Mouse (Mus musculus): ENCODE results near the gene Ifit1bl1.
"Not testable (repeated sequence)": the region's sequence is repeated elsewhere in the genome, so short reads cannot be mapped to it uniquely, and the experiment has no call there.

Ifit1bl1 gene

GRCm38 (mm10) chr19:34601888-34602287 is at the start of gene Ifit1bl1:
Gene Ifit1bl1 (minus strand): TSS chr19:34601956.
- DNase-seq (ENCODE audit: low spot score): not testable (repeated sequence)

DNA sequence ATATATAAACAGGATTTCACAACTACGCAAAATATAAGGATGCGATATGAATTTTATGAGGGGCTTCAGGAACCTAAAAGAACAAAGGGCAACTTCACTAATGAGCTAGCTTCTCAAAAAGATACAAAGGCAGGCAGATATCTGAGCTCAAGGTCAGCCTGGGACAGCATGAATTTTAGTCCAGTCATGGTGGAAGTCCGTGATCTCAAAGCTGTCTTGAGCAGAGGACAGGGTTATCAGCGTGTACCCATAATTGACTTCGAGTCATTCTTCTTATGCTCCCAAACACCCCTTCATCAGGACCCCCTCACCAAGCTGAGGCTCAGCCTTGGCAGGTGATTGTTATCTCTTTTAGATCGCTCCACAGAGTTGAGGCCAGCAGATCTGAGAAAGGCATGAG is 49.2 kb upstream of the Ifit1bl1 start:
- DNase-seq (ENCODE audit: low spot score): no peak

DNA sequence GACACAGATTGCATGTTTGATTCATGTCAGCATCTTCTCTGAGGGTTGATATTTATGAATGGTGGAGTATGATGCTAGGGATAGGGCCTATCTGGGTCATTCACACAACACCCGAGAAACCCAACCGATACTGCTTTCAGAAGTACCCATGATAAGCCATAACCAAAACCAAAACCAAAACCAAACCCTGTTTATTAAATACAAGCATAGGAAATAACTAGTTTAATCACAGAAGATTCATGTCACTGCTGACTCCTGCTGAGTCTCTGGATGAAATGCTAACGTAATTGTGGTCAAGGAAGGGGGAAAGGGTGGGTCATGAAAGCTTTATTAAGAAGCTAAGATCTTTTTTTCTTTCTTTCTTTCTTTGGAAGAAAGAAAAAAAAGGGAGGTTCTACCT is 48.5 kb upstream of the Ifit1bl1 start:
- DNase-seq (ENCODE audit: low spot score): no peak

DNA sequence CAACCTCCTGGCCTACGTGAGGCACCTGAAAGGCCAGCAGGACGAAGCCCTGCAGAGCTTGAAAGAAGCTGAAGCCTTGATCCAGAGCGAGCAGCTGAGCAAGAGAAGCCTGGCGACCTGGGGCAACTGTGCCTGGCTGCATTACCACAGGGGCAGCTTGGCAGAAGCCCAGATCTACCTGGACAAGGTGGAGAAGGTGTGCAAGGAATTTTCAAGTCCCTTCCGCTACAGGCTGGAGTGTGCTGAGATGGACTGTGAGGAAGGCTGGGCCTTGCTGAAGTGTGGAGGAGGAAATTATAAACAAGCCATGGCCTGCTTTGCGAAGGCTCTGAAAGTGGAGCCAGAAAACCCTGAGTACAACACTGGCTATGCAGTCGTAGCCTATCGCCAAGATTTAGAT is 45.9 kb upstream of the Ifit1bl1 start:
- not testable (repeated sequence) for DNase-seq (ENCODE audit: low spot score)

DNA sequence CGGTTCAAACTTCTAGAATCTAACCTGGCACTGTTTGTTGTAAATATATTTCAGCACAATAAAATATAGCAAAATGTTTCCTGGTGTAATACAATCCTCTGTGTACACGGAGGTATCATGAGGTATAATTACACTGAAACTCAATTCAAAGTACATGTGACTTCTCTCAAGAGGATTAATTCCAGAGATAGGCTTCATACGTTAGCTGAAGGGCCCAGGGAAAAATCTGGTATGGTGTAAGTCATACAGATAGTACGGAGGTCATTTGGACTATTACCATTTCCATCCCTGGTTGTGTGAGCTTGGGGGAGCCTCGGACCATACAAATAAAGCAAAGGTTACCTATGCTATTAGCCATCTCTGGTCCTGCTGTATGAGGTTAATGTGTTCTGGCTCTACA is 40.9 kb upstream of the Ifit1bl1 start:
- no peak for DNase-seq (ENCODE audit: low spot score)

DNA sequence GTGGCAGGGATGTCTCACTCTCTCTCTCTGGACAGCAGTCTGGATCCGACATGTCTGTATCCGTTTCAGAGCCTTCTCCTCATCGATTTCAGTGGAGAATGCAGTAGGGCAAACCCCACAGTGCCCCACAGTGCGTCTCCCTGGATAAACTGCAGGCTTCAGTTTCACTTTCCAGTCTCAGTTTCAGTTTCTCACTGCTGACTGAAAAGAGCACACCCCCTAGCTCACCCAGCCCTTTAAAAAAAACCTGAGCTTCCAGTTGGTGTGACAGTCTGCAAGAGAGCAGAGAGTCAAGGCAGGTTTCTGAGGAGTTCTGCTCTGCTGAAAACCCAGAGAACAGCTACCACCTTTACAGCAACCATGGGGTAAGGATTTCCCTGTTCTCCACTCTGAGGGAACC is 38.9 kb upstream of the Ifit1bl1 start, which contains the start of the genes Ifit1bl2 and Ifit1:
Gene Ifit1bl2, minus strand, starts transcription at position 121 of the 400 bp plus-strand sequence.
Gene Ifit1, plus strand, starts transcription at position 249 of the 400 bp plus-strand sequence.
- DNase-seq (ENCODE audit: low spot score): no peak

DNA sequence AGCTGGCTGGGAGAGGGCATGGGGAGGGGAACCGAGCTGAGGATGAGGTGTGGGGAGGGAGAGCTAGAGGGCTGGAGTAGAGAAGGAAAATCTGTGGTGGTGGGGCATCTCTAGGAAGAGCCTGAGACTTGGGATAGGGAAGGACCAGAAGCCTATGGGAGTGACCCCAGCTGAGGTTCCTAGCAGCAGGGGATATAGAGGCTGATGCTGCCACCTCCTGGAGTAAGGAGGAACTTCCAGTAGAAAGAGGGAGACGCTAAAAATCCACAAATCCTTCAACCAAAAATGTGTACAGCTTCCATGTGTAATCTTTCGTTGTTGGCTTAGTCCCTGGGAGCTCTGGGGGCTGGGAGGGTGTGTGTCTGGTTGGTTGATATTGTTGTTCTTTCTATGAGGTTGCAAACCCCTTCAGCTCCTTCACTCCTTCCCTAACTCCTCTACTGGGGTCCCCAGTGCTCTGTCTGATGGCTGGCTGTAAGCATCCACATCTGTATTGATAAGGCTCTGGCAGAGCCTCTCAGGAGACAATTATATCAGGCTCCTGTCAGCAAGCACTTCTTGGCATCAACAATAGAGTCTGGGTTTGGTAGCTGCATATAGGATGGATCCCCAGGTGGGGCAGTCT is 35.3 kb upstream of the Ifit1bl1 start:
- peak; percentile 15 for DNase-seq (ENCODE audit: low spot score)

DNA sequence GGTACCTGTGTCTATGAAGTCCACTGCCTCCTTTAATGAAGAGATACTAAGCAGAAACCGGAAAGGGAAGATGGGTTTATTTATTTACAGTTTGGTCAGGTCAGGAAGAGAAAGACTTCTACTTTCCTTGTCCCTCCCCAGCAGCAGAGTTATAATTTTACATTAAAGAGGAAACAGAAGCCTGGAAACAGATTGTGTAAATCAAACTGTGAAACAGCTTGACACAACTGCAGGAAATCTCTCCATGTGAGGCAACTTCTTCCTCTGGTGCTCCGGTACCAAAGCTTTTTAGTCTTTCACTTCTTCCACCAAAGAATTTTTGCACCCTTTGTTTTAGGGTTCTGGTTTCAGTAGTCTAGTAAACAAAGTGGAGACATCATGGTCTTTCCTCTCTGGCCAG is 31.7 kb upstream of the Ifit1bl1 start:
- DNase-seq (ENCODE audit: low spot score): no peak

GRCm38 (mm10) chr19:34631487-34631886 is 29.7 kb upstream of the Ifit1bl1 start:
- no peak for DNase-seq (ENCODE audit: low spot score)

DNA sequence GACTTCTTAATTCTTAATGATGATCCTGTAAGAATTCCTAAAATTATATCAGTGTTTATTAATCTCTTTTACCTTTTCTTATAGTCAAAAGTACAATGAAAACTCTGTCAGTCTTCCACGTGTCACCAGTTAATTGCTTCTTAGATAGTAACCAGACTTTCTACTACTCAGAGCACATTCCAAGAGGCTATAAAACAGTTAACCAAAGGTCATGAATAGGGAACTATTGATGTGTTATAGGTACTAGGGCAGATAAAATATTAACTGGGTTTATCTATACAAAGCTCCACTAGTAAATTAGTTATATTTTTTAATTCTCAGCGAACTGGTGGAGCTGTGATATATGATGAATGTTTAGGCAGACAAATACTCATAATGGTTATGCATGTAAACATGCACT is 25.7 kb upstream of the Ifit1bl1 start:
- no peak for DNase-seq (ENCODE audit: low spot score)

- DNase-seq (ENCODE audit: low spot score): no peak
These were observed 22.9 kb upstream of the Ifit1bl1 start for GRCm38 (mm10) chr19:34624663-34625062.

DNA sequence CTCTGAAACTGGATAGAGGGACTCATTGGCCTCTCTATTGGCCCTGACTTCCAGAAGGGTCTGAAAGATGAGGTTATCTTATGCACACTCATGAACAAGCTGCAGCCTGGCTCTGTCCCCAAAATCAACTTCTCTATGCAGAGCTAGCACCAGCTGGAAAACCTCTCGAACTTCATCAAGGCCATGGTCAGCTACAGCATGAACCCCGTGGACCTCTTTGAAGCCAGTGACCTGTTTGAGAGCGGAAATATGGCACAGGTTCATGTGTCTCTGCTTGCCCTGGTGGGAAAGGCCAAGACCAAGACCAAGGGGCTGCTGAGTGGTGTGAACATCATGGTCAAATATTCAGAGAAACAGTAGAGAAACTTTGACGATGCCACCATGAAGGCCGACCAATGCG is 22.0 kb upstream of the Ifit1bl1 start:
- no peak for DNase-seq (ENCODE audit: low spot score)

GRCm38 (mm10) chr19:34620871-34621270 is 19.1 kb upstream of the Ifit1bl1 start:
- DNase-seq (ENCODE audit: low spot score): no peak

GRCm38 (mm10) chr19:34612243-34613001 is 10.7 kb upstream of the Ifit1bl1 start:
- not testable (repeated sequence) for DNase-seq (ENCODE audit: low spot score)

- DNase-seq (ENCODE audit: low spot score): not testable (repeated sequence)
These were observed 8.4 kb upstream of the Ifit1bl1 start for GRCm38 (mm10) chr19:34610118-34610517.

- DNase-seq (ENCODE audit: low spot score): not testable (repeated sequence)
These were observed 5.7 kb upstream of the Ifit1bl1 start, which contains the start of gene Ifit3b for GRCm38 (mm10) chr19:34607237-34608051. Gene Ifit3b (plus strand): TSS chr19:34607970.

- DNase-seq (ENCODE audit: low spot score): no peak
These were observed 3.7 kb upstream of the Ifit1bl1 start for GRCm38 (mm10) chr19:34605472-34605871.

- not testable (repeated sequence) for DNase-seq (ENCODE audit: low spot score)
These were observed 2.5 kb downstream of the Ifit1bl1 start for GRCm38 (mm10) chr19:34599250-34599649.

DNA sequence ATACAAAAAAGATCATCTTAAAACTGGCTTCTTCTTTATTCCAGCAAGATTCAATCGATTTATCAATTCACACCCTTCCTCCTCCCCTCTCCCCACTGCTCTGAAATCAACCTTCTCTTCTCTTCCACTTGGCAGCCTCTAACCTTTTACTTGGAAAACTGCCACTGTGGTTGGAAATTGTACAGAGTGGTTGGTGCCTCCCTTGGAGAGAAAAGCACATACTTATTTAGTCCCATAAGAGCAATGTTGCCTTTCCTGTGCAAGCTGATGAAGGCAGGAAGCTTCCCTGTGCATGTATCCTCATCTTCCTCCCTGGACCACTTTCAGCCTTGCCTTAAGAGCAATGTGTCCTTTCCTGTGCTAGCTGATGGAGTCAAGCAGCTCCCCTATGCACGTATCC is 3.4 kb downstream of the Ifit1bl1 start:
- peak; percentile 27 for DNase-seq (ENCODE audit: low spot score)

DNA sequence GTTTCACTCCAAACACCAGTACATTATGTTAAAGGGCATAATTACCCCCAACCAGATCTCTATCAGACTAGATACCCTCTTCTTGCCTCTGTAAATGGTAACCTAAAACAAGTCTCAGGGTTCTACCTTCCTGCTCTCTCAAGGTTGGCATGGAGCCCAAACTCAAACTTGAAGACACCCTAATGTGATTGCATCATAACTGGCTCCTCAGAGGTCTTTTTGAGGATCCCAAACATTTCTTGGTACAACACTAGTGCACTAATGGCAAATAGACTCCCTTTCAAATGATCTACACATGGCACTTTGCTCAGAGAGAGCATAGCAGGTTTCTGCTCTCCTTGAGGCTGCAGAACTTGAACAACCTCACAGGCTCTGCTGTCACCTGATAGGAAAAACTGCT is 4.9 kb downstream of the Ifit1bl1 start:
- DNase-seq (ENCODE audit: low spot score): no peak

DNA sequence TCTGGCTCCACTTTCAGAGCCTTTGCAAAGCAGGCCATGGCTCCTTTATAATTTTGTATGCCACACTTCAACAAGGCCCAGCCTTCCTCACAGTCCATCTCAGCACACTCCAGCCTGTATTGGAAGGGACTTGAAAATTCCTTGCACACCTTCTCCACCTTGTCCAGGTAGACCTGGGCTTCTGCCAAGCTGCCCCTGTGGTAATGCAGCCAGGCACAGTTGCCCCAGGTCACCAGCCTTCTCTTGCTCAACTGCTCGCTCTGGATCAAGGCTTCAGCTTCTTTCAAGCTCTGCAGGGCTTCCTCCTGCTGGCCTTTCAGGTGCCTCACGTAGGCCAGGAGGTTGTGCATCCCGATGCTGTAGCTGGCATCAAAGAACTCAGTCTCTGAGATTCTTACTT is 7.2 kb downstream of the Ifit1bl1 start:
- DNase-seq (ENCODE audit: low spot score): not testable (repeated sequence)

GRCm38 (mm10) chr19:34593456-34593855 is 8.3 kb downstream of the Ifit1bl1 start:
- no peak for DNase-seq (ENCODE audit: low spot score)

Measured in ovary, postnatal 36 days (tissue).